Mouse (Mus musculus) liver, adult 2 months (tissue): ENCODE results near the gene Hs1bp3. TPM values are rescaled to one million over a fixed set of nuclear protein-coding genes. Genes with fewer than 3 reads are reported as not detected.

Experiments
- DNase-seq: peaks from one replicate; pipeline ENCODE4 v3.0.0-alpha.2; 2011; ENCODE audit warnings: low read depth, low spot score; ENCODE audit errors: extremely low read depth
- H3K27ac ChIP-seq: fragments of 200-500 bp; replicated peaks from 2 replicates; pipeline ENCODE4 v1.5.1; 2012; ENCODE audit warnings: low read depth, mild to moderate bottlenecking, control low read depth, inconsistent platforms, low read length; ENCODE audit not compliant: insufficient read depth
- H3K27me3 ChIP-seq: fragments of 200-500 bp; 2 replicates; pipeline ENCODE4 v1.6.1; 2012; ENCODE audit warnings: mild to moderate bottlenecking, moderate library complexity, low read length, inconsistent platforms; ENCODE audit not compliant: control insufficient read depth, insufficient read depth
- H3K36me3 ChIP-seq: fragments of 200-500 bp; 2 replicates; pipeline ENCODE4 v1.6.1; 2012; ENCODE audit warnings: low read length, inconsistent platforms; ENCODE audit not compliant: control insufficient read depth, insufficient read depth
- H3K4me1 ChIP-seq: fragments of 200-500 bp; 2 replicates; pipeline ENCODE4 v1.6.1; 2011; ENCODE audit warnings: low read length; ENCODE audit not compliant: control insufficient read depth, insufficient read depth
- H3K4me3 ChIP-seq: fragments of 200-500 bp; 2 replicates; pipeline ENCODE4 v1.5.1; 2011; ENCODE audit warnings: low read depth, mild to moderate bottlenecking, control low read depth, low read length, moderate library complexity; ENCODE audit not compliant: insufficient read depth
- H3K79me2 ChIP-seq: fragments of 200-500 bp; 2 replicates; pipeline ENCODE4 v1.6.1; 2012; ENCODE audit warnings: inconsistent platforms, mild to moderate bottlenecking, low read length, moderate library complexity; ENCODE audit not compliant: control insufficient read depth, insufficient read depth
- H3K9ac ChIP-seq: fragments of 200-500 bp; 2 replicates; pipeline ENCODE4 v1.6.1; 2012; ENCODE audit warnings: low read depth, mild to moderate bottlenecking, control low read depth, inconsistent platforms, low read length
- CTCF ChIP-seq: fragments of 200-500 bp; IDR thresholded peaks from 2 replicates; pipeline ENCODE4 v1.5.1; 2011; ENCODE audit warnings: low read depth, low read length, control low read depth
- POLR2A ChIP-seq: fragments of 200-500 bp; IDR thresholded peaks from 2 replicates; pipeline ENCODE4 v1.6.1; 2011; ENCODE audit warnings: low read length, control low read depth; ENCODE audit not compliant: insufficient read depth; ENCODE audit errors: extremely low read depth
- WGBS: fragments of 180-500 bp; shearing (Covaris S2); methylation state at CpG from one replicate; pipeline ENCODE4 v1.1.7; 2018; 5-methylcytosine and 5-hydroxymethylcytosine counted together
- polyA plus RNA-seq: library from polyadenylated mRNA; depleted of rRNA; stranded (reverse); fragments of >200 nt; gene quantifications from 2 replicates; pipeline ENCODE4 v1.2.3, GENCODE M21; 2012
- total RNA-seq: library from RNA; depleted of rRNA; stranded (reverse); fragments of >200 nt; gene quantifications from 2 replicates; pipeline ENCODE4 v1.2.3, GENCODE M21; 2014

Gene Hs1bp3
- total and polyA plus RNA-seq, 2 experiments = 3.0 to 16.6 TPM

GRCm38 (mm10) chr12:8295307-8295913, 17.8 kb upstream of the Hs1bp3 start:
- Histone ChIP-seq H3K27ac (no peak overlapping the region), H3K4me1 (peaks cover 3% of the 10 kb centered on the region), H3K27me3 (peaks cover 17% of the 10 kb centered on the region), H3K79me2 (no peaks in the 10 kb centered on the region), H3K9ac (no peak overlapping the region), H3K36me3 (no peaks in the 10 kb centered on the region), H3K4me3 (no peak overlapping the region)
- WGBS = 65% methylated on average over 6 of the region's 6 CpGs
- no peak for DNase-seq
- no peak for TF ChIP-seq CTCF

GRCm38 (mm10) chr12:8296154-8296553, 17.1 kb upstream of the Hs1bp3 start:
- H3K27ac ChIP-seq = no peak overlapping the region
- peaks cover 22% of the 10 kb centered on the region for H3K27me3 ChIP-seq
- H3K4me1 ChIP-seq = peaks cover 3% of the 10 kb centered on the region
- DNase-seq = no peak
- TF ChIP-seq CTCF (no peak), POLR2A (no peak)
- WGBS = 63% methylated on average over 2 of the region's 2 CpGs
- no peak overlapping the region for H3K9ac ChIP-seq
- H3K36me3 ChIP-seq = no peaks in the 10 kb centered on the region
- no peak overlapping the region for H3K4me3 ChIP-seq
- no peaks in the 10 kb centered on the region for H3K79me2 ChIP-seq

DNA sequence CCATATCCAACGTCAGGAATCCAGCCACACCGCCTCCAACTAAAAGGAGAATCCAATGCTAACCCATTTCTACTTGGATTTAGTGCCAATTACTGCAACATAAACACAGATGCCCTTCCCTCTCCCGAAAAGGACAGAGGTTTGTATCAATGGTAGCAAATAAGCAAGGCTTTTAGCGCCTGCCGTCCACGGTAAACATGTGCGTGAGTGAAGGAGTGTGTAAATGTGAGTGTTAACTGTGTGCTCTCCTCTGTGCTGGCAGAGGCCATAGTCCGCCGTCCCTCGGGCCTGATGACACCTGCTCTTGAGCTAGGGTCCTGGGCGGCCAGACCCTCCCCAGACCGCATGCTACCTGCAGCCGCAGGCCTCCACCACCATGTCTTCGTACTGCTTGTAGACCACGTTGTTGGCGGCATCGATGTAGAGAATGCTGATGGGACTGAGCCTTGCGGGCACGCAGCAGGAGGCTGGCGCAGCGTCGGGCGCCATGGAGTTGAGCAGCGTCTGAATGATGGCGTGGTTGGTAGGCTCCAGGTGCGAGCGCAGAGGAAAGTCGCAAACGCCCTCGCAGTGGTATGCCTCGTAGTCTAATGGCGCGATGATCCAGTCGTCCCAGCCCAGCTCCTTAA, 15.5 kb upstream of the Hs1bp3 start:
- 8% methylated on average over 34 of the region's 34 CpGs for WGBS
- Histone ChIP-seq H3K9ac (no peak overlapping the region), H3K79me2 (no peaks in the 10 kb centered on the region), H3K36me3 (no peaks in the 10 kb centered on the region), H3K27me3 (peaks cover 34% of the 10 kb centered on the region), H3K4me1 (peaks cover 3% of the 10 kb centered on the region), H3K4me3 (no peak overlapping the region), H3K27ac (no peak overlapping the region)
- no peak for DNase-seq
- TF ChIP-seq POLR2A (no peak), CTCF (no peak)

DNA sequence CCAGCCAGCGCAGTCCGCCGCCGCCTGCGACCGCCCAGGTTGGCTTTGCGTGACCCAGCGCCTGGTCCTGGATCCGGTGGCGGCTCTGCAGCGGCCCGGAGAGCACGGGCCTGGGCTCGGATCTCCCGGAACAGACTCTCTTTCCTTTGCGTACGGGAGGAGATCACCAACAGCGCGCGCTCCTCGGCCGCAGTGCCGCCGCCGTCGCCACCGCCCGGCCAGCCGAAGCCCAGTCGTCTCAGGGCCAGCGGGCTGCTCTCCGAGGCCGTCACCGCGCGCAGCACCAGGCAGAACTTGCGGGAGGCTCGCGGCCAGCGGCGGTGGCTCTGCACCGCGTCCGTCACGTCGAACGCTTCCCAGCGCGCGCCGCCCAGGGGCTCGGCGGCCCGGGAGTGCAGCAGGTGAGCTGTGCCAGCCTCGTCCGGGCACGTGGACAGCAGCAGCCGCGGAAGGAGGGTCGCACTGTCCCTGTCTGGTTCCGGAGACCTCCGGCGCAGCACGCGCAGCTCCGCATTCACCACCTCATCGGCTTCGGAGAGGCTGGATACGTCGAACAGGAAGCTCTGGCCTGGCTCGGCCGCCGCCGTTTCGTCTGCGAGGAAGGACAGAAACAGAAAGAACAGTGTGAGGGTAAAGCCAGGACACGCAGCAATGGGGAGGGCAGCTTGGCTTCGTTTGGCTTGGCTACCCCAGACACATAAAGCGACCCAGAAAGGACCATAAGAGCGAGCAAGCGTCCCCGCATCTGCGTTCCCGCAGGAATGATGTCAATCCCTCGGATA, 14.7 kb upstream of the Hs1bp3 start:
- no peak overlapping the region; the same call in 1 of the 2 replicates for H3K4me3 ChIP-seq
- no peaks in the 10 kb centered on the region for H3K79me2 ChIP-seq
- WGBS = 3% methylated on average over 84 of the region's 85 CpGs
- DNase-seq = no peak
- TF ChIP-seq CTCF (no peak), POLR2A (no peak)
- peaks cover 34% of the 10 kb centered on the region for H3K27me3 ChIP-seq
- H3K36me3 ChIP-seq = no peaks in the 10 kb centered on the region
- H3K9ac ChIP-seq = no peak overlapping the region
- H3K27ac ChIP-seq = no peak overlapping the region
- H3K4me1 ChIP-seq = peaks cover 3% of the 10 kb centered on the region

DNA sequence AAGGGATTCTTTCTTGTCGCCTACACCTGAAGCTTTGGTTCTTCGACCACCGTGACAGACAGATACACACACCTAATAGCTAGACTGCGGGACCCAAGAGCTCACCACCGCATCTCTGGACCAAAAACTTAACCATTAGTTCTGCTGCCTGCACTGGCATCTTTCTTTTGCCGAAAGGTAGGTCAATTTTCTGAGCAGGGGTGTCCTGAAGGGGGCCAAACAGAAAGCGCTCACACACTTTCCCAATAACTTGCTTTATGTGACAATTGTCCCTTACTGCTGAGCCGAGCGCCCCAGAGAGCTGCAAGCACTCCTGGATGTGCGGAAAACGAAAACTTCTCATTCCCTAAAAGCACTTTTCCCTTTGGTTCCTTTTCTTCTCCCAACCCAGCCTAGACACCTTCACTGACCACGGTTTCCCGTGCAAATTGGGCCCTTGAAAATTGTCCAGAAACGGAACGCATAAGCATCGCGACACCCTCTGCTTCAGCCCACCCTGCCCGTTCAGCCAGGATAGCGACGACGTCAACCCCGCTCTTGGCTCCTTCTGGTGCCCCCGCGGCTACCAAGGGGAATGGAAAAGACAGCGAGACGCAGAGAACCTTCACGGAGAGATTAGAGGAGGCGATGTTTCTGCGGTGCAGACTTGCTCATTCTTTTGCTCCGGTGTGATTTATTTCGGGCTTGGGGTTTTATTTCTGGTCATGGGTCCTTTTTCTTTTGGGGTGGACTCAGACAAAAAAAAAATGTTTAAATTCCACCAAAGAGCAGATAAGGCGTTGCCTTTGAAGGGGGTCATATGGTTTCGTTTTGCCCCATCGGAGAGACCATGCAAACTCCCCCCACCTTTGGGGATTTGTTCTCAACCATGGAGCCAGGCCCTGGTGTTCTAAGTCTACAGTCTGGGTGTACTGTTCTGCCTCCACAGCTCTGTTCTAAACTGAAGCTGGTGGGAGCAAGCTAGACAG, 13.8 kb upstream of the Hs1bp3 start:
- Histone ChIP-seq H3K36me3 (no peaks in the 10 kb centered on the region), H3K79me2 (no peaks in the 10 kb centered on the region), H3K4me1 (peaks cover 3% of the 10 kb centered on the region), H3K9ac (no peak overlapping the region), H3K4me3 (no peak overlapping the region), H3K27me3 (peaks cover 34% of the 10 kb centered on the region), H3K27ac (no peak overlapping the region)
- WGBS = 13% methylated on average over 34 of the region's 34 CpGs
- TF ChIP-seq CTCF (no peak), POLR2A (no peak)
- no peak for DNase-seq
